In genomic region chr15:27620475-27621185, GRCm38 (mm10) we compare ENCODE assay signal across 16 mouse cellular contexts. TPM values are rescaled to one million over a fixed set of nuclear protein-coding genes. Genes with fewer than 3 reads are reported as not detected.
DNase-seq lines count a peak whose midpoint lies in the region; ATAC-seq and TF ChIP-seq lines count a peak whose summit lies in the region.
"Had no signal": no experiment of that assay in that cellular context is flagged by ENCODE, and none has a peak within 500 bp of the region (broad histone marks: within the 10 kb centered on the region; RNA-seq: fewer than 3 reads in every experiment).

No protein-coding gene starts in this region.

- peaks cover 19% of the 10 kb centered on the region for H3K4me1 ChIP-seq in lung, adult 2 months (ENCODE audit: control insufficient read depth, insufficient read depth, low read length)
- H3K4me1 ChIP-seq: forebrain, embryonic 13.5 days; neural tube, embryonic 12.5 days had no signal

- no peak for TF ChIP-seq POLR2A in lung, adult 2 months (IDR thresholded peaks at IDR 0.05; ENCODE audit: borderline replicate concordance, extremely low read depth, low read depth, low read length)

- peak; percentile 18; the same call in 1 of the 2 replicates for ATAC-seq in megakaryocyte progenitor cell, adult 5-6 weeks (replicated peaks; ENCODE audit: poor library complexity)
- ATAC-seq: forebrain, embryonic 13.5 days; hindbrain, postnatal 0 days had no signal

- H3K4me3 ChIP-seq in lung, adult 2 months (replicated peaks; ENCODE audit: extremely low read depth, low read depth, low read length): no peak overlapping the region
- H3K4me3 ChIP-seq: forebrain, embryonic 13.5 days; liver, embryonic 13.5 days; neural tube, embryonic 12.5 days had no signal

- DNase-seq in adrenal gland, postnatal 14 days: peak; percentile 21
- no peak for DNase-seq in adrenal gland, adult (ENCODE audit: inconsistent age in 2 of 2, low spot score in 1 of 2)
- DNase-seq in heart, postnatal 14 days: peak; percentile 39 to 52
- no peak for DNase-seq in heart, postnatal 36 days
- no peak for DNase-seq in lung, adult 2 months
- DNase-seq in lung, postnatal 4 days: no peak
- DNase-seq in thymus, postnatal 0 days (ENCODE audit: low spot score): no peak
- DNase-seq: adrenal gland, adult 2 months; cerebellum, adult 8-10 months; liver, embryonic 13.5 days; right cerebral cortex, postnatal 25 days; thymus, postnatal 4 days had no signal

- 50% methylated on average over 6 of the region's 6 CpGs for WGBS in lung, adult 2 months

- TF ChIP-seq CTCF in lung, adult 2 months (IDR thresholded peaks at IDR 0.05; ENCODE audit: insufficient read depth, low read length): 0 out of 2 replicates have a peak, but pooled peaks have one; percentile 6

- intact Hi-C loops in heart, postnatal 14 days (cut with DNase I): no loop called here
- intact Hi-C loops in heart, postnatal 36 days (cut with DNase I): loop anchor here (10.0 kb wide), 1 partner anchor 404 kb away; the partner anchor contains the start of gene Trio

RNA-seq across cellular contexts. Expression of gene Otulin, which starts 9.9 kb away (rescaled TPM):
- 37.1 and 43.6 TPM in 2 replicates for total RNA-seq in adrenal gland, postnatal 14 days (2021)
- 10 to 100 TPM; 25.9 to 26.4 TPM for total RNA-seq in heart, postnatal 14 days (2021)
- total RNA-seq in heart, postnatal 36 days (2021): 10 to 100 TPM; 30.4 to 31.0 TPM
- 16.4 and 23.7 TPM in 2 replicates for polyA plus RNA-seq in lung, adult 2 months (2012; rRNA removed)
- total RNA-seq in megakaryocyte progenitor cell, adult 5-6 weeks (2015): 71.6 and 72.0 TPM in 2 replicates
- total RNA-seq in megakaryocyte progenitor cell, adult 5-6 weeks (2017): 35.4 and 42.0 TPM in 2 replicates
- polyA plus RNA-seq in thymus, postnatal 0 days (2015; fragmentation: Nextera tagmentation; extraction: Ambion mirVana): 50.3 and 53.0 TPM in 2 replicates

Comparison
In these comparisons a context has a peak if more than half of its experiments do, and no peak if none do; other contexts are left out.
1. DNase-seq: peak in adrenal gland, postnatal 14 days (single experiment) and heart, postnatal 14 days (2 of 2); none in adrenal gland, adult (0 of 2), heart, postnatal 36 days (0 of 2), lung, adult 2 months (single experiment), lung, postnatal 4 days (0 of 2) and thymus, postnatal 0 days (single experiment).